Mouse (Mus musculus) intestine, embryonic 15.5 days (tissue): ENCODE measurements at regions not wholly inside any gene's neighbourhood (a gene's known extent, or its start where the extent isn't known, plus 50 kb on each side); places are given as distances from the start of the nearest gene placed in this dataset.
A peak's percentile ranks its signal among the peaks of the same experiment; 100 is the strongest.

ENCODE experiments used
- ATAC-seq: fragments of 200-750 bp; cut with Nextera tagmentation; 2 replicates; pipeline ENCODE4 v1.8.0; 2017; ENCODE audit warnings: moderate TSS enrichment, moderate library complexity
- H3K27ac ChIP-seq: fragments of 300-500 bp; sonication (generic); 2 replicates; pipeline ENCODE4 v1.5.1; 2015; ENCODE audit warnings: mild to moderate bottlenecking, inconsistent platforms
- H3K27me3 ChIP-seq: fragments of 300-500 bp; sonication (generic); replicated peaks from 2 replicates; pipeline ENCODE4 v1.6.1; 2015; ENCODE audit warnings: inconsistent platforms
- H3K36me3 ChIP-seq: fragments of 300-500 bp; sonication (generic); 2 replicates; pipeline ENCODE4 v1.6.1; 2015; ENCODE audit warnings: inconsistent platforms
- H3K4me1 ChIP-seq: fragments of 300-500 bp; sonication (generic); replicated peaks from 2 replicates; pipeline ENCODE4 v1.6.1; 2015; ENCODE audit warnings: inconsistent platforms
- H3K4me2 ChIP-seq: fragments of 300-500 bp; sonication (generic); replicated peaks from 2 replicates; pipeline ENCODE4 v1.6.1; 2015; ENCODE audit warnings: mild to moderate bottlenecking, inconsistent platforms
- H3K4me3 ChIP-seq: fragments of 300-500 bp; sonication (generic); replicated peaks from 2 replicates; pipeline ENCODE4 v1.5.1; 2015; ENCODE audit warnings: inconsistent platforms
- H3K9ac ChIP-seq: fragments of 300-500 bp; sonication (generic); 2 replicates; pipeline ENCODE4 v1.6.1; 2015; ENCODE audit warnings: inconsistent platforms
- H3K9me3 ChIP-seq: fragments of 300-500 bp; sonication (generic); 2 replicates; pipeline ENCODE4 v1.6.1; 2016; ENCODE audit warnings: inconsistent platforms
- WGBS: fragments of 180-500 bp; shearing (Covaris S2); methylation state at CpG from one replicate; pipeline ENCODE4 v1.1.7; 2015; 5-methylcytosine and 5-hydroxymethylcytosine counted together

DNA sequence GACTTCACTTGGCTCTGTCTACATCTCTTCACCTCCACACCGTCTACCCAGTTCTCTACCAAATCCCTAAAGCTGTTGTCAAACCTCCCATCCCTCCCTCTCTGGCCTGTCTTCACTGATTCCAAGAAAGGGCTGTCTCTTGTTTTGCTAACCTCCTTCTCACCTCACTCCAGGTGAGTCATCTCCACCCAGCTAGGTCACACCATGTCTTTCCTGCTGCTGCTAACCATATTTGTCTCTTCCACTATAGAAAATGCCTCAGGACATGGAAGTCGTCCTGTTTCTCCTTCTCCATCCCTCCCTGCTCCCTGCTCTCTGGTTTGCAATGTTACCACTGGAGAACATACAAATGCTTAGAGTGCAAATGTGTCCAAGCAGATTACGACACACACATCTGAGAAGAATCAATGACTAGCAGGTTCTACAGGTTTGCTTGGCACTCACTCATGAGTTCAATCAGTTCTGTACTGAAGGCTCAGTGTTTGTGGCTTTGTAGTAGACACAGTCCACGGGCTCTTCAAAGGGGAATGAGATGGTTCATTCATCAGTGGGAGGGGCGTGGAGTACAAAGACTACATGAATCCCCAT is 424.1 kb downstream of the Fgf9 start:
- no peak for ATAC-seq
- no peaks in the 10 kb centered on the region for H3K36me3 ChIP-seq

DNA sequence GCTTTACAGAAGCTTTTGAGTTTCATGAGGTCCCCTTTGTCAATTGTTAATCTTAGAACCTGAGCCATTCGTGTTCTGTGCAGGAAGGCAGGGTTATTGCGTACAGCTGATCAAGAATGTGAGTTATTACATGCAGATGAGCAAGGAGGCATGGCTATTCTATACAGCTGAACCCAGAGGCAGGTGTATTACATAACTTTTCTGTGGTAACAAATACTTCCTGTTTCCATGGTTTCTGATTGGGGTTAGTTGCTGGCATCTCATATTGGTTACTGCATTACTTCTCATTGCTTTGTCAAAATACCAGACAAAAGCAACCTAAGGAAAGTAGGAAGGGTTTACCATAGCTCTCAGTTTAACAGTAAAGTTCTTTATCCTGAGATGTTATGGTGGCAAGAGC is 421.8 kb downstream of the Fgf9 start:
- Histone ChIP-seq H3K27ac (no peak overlapping the region), H3K4me2 (no peak overlapping the region), H3K36me3 (no peaks in the 10 kb centered on the region), H3K27me3 (no peaks in the 10 kb centered on the region), H3K9ac (no peak overlapping the region), H3K4me3 (no peak overlapping the region), H3K9me3 (no peaks in the 10 kb centered on the region), H3K4me1 (no peaks in the 10 kb centered on the region)
- no peak for ATAC-seq
- 77% methylated on average over 2 of the region's 2 CpGs for WGBS

More for the DNA sequence above, 424.1 kb downstream of the Fgf9 start:
- no peak overlapping the region for H3K4me2 ChIP-seq
- H3K27me3 ChIP-seq: no peaks in the 10 kb centered on the region
- H3K9ac ChIP-seq: no peak overlapping the region
- WGBS: 82% methylated on average over 5 of the region's 5 CpGs
- 0 out of 2 replicates have a peak, but pooled peaks cover 3% of the 10 kb centered on the region for H3K4me1 ChIP-seq
- H3K4me3 ChIP-seq: no peak overlapping the region
- no peaks in the 10 kb centered on the region for H3K9me3 ChIP-seq
- H3K27ac ChIP-seq: no peak overlapping the region

DNA sequence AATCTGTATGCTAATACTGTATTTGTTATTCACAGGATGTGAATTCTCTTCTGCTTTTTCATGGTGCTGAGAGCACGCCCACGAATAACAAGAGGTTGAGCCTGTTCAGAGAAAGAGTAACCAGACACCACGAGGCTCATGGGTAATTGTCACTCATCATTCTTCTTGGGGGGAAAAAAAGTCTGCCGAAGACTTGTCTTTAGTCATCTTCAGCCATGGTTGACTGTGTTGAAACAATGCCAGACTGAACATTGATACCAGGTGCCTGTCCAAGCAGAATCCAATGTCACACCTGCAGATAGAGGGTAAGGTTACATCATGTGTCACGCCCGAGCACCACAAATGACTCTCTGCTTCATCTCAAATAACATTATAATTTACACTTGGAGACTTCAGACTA is 418.5 kb downstream of the Fgf9 start:
- H3K4me3 ChIP-seq: no peak overlapping the region
- no peaks in the 10 kb centered on the region for H3K4me1 ChIP-seq
- H3K27ac ChIP-seq: no peak overlapping the region
- no peaks in the 10 kb centered on the region for H3K27me3 ChIP-seq
- H3K36me3 ChIP-seq: no peaks in the 10 kb centered on the region
- no peak overlapping the region for H3K4me2 ChIP-seq
- H3K9me3 ChIP-seq: no peaks in the 10 kb centered on the region
- 83% methylated on average over 6 of the region's 6 CpGs for WGBS
- ATAC-seq: no peak
- H3K9ac ChIP-seq: no peak overlapping the region

DNA sequence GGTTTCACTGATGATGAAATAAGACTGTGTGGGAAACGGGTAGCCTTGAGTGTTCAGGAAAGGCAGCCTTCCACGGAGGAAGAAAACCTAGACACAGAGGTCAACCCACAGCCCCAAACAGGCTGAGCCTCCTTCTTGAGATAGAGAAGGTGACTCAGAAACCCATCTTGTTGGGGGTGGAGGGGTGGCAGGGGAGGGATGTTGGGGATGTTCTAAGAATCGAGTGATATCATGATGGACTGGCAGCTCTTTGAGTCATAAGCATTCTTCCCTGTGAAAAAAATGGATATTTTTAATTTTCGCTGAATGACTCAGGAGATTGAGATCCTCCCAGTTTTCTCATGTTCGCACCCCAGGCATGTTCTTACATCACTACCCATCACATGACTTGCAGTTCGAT is 417.5 kb downstream of the Fgf9 start:
- H3K4me1 ChIP-seq: no peaks in the 10 kb centered on the region
- WGBS: 93% methylated on average over 6 of the region's 6 CpGs
- H3K9ac ChIP-seq: no peak overlapping the region
- no peak for ATAC-seq
- no peaks in the 10 kb centered on the region for H3K36me3 ChIP-seq
- no peak overlapping the region for H3K4me3 ChIP-seq
- H3K27me3 ChIP-seq: no peaks in the 10 kb centered on the region
- H3K9me3 ChIP-seq: no peaks in the 10 kb centered on the region
- no peak overlapping the region for H3K4me2 ChIP-seq
- no peak overlapping the region for H3K27ac ChIP-seq

DNA sequence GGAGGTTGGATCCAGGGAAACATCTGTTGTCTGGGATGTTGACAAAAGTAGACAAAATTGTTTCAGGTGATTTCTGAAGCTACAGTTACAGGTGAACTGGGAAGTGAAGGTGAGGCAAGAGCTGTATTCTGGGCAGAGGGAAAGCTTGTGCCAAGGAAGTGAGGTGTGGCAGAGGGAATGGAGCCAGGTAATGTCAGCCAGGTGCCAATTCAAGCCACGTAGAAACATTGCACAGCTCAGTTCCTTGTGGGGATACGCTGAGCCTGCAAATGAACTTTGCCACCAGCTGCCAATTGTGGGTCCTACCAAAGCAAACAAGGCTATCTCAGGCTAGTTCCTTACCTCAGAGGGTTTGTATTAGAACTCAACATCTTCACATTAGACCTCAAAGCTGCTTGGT is 410.1 kb downstream of the Fgf9 start:
- Histone ChIP-seq H3K36me3 (no peaks in the 10 kb centered on the region), H3K9me3 (no peaks in the 10 kb centered on the region), H3K27ac (no peak overlapping the region), H3K4me1 (no peaks in the 10 kb centered on the region), H3K4me3 (no peak overlapping the region), H3K4me2 (no peak overlapping the region), H3K9ac (no peak overlapping the region), H3K27me3 (no peaks in the 10 kb centered on the region)
- no peak for ATAC-seq
- WGBS: 84% methylated on average over 2 of the region's 2 CpGs

DNA sequence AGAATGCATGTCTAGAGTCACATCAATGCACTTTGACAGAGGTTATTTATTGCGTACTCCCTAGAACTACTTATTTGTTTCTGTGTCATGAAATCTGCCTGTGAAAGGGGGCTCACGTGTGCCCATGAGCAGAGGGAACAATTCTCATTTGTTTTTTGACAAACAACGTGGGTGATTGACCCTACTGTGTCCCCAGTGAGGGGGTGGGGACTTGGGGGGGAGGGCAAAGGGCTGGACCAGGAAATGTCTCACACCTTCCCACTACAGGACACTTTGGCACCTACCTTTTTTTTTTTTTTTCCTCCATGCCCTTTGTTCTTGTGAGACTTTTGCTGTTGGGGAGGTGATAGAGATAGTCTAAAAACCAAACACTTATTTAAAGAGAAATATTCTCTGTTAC is 400.3 kb downstream of the Fgf9 start:
- no peaks in the 10 kb centered on the region for H3K4me1 ChIP-seq
- no peaks in the 10 kb centered on the region for H3K36me3 ChIP-seq
- no peaks in the 10 kb centered on the region for H3K27me3 ChIP-seq
- no peak overlapping the region for H3K9ac ChIP-seq
- no peaks in the 10 kb centered on the region for H3K9me3 ChIP-seq
- WGBS: 52% methylated on average over 3 of the region's 3 CpGs
- no peak overlapping the region for H3K4me2 ChIP-seq
- ATAC-seq: no peak
- H3K27ac ChIP-seq: no peak overlapping the region
- no peak overlapping the region for H3K4me3 ChIP-seq

DNA sequence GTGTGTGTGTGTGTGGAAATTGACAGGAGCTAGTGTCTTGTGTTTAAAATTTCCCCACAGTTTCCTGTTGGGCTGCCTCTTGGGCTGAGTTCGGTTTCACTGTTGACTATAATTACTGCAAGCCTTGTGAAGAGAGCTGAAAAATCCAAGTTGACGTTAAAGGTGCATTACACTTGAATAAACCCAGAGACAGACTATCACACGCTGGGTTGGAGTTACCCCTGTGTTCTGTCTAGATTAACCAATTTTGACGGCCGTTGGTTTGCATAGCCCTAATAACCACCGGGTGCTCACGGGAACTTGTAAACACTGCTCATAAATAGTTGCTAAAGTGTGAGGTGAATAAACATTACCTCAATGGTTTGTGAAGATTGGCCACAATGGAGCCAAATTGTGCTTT is 398.1 kb downstream of the Fgf9 start:
- no peak overlapping the region for H3K9ac ChIP-seq
- H3K27ac ChIP-seq: no peak overlapping the region
- WGBS: 40% methylated on average over 7 of the region's 7 CpGs
- no peaks in the 10 kb centered on the region for H3K27me3 ChIP-seq
- no peaks in the 10 kb centered on the region for H3K9me3 ChIP-seq
- no peak for ATAC-seq
- H3K4me2 ChIP-seq: no peak overlapping the region
- H3K4me1 ChIP-seq: no peaks in the 10 kb centered on the region
- no peak overlapping the region for H3K4me3 ChIP-seq
- H3K36me3 ChIP-seq: no peaks in the 10 kb centered on the region

DNA sequence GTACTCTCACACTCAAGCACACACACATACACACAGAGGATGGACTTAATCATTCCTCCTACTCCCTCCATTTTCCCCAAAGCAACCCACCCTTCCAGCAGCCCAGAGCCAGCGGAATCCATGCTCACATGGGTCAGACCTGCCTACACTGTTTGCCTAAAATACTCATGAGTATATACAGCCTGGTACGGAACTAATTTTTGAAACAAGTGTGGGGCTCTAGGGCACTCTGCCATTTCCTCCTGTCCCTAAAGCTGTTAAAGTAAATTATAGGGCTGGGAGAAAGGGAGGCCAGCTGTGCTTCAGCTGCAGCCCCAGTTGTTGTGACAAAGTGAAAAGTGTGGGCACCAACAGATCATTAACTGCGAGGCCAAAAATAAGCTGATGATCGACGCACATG is 397.5 kb downstream of the Fgf9 start:
- H3K4me3 ChIP-seq: no peak overlapping the region
- no peak overlapping the region for H3K4me2 ChIP-seq
- no peaks in the 10 kb centered on the region for H3K27me3 ChIP-seq
- no peak overlapping the region for H3K27ac ChIP-seq
- no peaks in the 10 kb centered on the region for H3K4me1 ChIP-seq
- no peaks in the 10 kb centered on the region for H3K9me3 ChIP-seq
- no peaks in the 10 kb centered on the region for H3K36me3 ChIP-seq
- ATAC-seq: no peak
- no peak overlapping the region for H3K9ac ChIP-seq
- WGBS: 42% methylated on average over 5 of the region's 5 CpGs

DNA sequence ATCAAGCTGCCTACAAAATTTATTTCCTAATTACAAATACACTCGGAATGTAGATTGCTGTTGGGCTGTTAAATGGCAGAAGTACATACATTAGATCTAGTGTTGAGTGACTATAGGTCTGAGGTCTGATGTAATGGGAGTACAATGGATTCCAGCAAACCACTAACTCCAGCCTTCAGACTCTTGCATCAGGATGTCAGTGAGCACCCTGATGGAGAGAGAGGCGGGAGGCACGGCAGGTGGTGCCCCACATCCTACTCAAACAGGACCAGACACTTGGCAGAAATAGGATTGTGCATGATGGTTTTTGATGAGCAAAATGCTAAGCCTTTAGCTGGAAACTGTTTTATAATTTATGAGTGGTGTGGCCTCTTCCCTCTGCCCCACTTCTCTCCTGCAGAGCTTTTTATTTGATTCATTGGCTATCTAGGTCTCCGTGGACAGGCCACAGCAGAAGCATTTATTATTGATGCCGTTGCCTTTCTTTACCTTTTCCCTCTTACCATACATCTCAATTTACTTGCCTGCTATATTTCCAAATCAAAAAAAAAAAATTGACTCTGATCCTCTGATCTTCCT is 376.5 kb downstream of the Fgf9 start:
- no peak overlapping the region for H3K4me3 ChIP-seq
- H3K36me3 ChIP-seq: no peaks in the 10 kb centered on the region
- H3K9ac ChIP-seq: no peak overlapping the region
- no peak overlapping the region for H3K27ac ChIP-seq
- H3K4me2 ChIP-seq: no peak overlapping the region
- no peaks in the 10 kb centered on the region for H3K9me3 ChIP-seq
- no peaks in the 10 kb centered on the region for H3K4me1 ChIP-seq
- ATAC-seq: no peak
- 78% methylated on average over 5 of the region's 5 CpGs for WGBS
- no peaks in the 10 kb centered on the region for H3K27me3 ChIP-seq

DNA sequence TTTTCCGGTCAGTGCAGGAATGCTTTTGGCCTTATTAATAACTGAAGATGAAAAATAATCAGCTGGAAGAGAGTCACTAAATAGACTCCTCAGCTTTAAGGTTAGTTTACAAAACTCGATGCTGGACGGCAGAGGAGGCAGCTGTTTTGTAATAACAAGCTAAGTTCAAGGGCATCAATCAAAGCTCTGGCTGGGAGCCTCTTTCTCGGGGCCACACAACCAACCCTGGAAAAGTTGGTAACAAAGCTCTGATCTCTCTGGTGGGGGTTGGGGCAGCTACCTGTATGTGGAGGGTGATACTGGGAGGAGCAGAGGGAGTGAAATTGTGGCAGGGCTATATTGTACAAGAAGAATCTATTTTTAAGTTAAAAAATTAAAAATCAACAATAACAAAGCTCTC is 374.1 kb downstream of the Fgf9 start:
- no peak overlapping the region for H3K27ac ChIP-seq
- H3K9ac ChIP-seq: no peak overlapping the region
- H3K4me2 ChIP-seq: no peak overlapping the region
- 36% methylated on average over 4 of the region's 4 CpGs for WGBS
- no peaks in the 10 kb centered on the region for H3K9me3 ChIP-seq
- no peaks in the 10 kb centered on the region for H3K4me1 ChIP-seq
- H3K27me3 ChIP-seq: no peaks in the 10 kb centered on the region
- H3K36me3 ChIP-seq: no peaks in the 10 kb centered on the region
- no peak for ATAC-seq
- H3K4me3 ChIP-seq: no peak overlapping the region

DNA sequence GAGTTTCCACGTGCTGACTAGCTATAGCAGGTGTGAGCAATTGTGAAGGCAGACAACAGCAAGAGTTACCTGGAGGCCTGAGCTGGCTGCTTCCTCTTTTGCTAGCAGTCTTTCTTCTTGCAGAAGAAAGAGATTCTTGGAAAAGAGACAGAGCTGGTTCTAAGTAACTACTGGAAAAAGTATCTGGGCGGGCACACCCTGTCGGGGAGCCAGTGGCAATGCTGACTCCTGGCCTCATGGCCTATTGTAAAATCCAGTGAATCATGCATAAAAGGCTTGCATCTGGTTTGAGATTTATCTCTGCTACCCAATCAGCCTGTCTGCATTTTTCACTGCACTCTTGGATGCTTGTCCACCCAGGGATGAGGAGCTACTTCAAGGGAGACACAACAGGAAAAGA is 372.2 kb downstream of the Fgf9 start:
- Histone ChIP-seq H3K27me3 (no peaks in the 10 kb centered on the region), H3K9ac (no peak overlapping the region), H3K4me2 (no peak overlapping the region), H3K4me3 (no peak overlapping the region), H3K4me1 (no peaks in the 10 kb centered on the region), H3K27ac (no peak overlapping the region), H3K9me3 (no peaks in the 10 kb centered on the region), H3K36me3 (no peaks in the 10 kb centered on the region)
- ATAC-seq: no peak
- WGBS: 85% methylated on average over 3 of the region's 3 CpGs

DNA sequence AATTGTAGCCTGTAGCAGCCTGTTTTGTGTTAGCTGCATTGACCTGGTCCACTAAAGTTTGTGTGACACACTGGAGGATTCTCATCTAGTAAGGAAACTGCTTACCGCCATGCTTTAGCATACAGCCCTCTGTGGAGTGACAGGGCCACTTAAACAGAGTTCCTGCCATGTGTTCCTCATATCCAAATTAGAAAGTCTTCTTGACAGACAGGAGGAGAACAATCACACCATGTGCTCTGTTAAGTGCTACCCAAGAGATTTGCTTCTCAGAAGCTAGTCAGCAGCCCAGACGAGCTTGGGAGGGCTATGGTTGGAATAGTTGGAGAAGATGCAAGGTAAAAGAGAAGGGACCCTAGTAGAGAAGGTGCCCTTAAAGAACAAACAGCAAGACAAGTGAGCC is 369.6 kb downstream of the Fgf9 start:
- Histone ChIP-seq H3K4me3 (no peak overlapping the region), H3K9ac (no peak overlapping the region), H3K4me2 (no peak overlapping the region), H3K36me3 (no peaks in the 10 kb centered on the region), H3K9me3 (no peaks in the 10 kb centered on the region), H3K4me1 (no peaks in the 10 kb centered on the region), H3K27ac (no peak overlapping the region), H3K27me3 (no peaks in the 10 kb centered on the region)
- no peak for ATAC-seq
- 80% methylated on average over 2 of the region's 2 CpGs for WGBS

DNA sequence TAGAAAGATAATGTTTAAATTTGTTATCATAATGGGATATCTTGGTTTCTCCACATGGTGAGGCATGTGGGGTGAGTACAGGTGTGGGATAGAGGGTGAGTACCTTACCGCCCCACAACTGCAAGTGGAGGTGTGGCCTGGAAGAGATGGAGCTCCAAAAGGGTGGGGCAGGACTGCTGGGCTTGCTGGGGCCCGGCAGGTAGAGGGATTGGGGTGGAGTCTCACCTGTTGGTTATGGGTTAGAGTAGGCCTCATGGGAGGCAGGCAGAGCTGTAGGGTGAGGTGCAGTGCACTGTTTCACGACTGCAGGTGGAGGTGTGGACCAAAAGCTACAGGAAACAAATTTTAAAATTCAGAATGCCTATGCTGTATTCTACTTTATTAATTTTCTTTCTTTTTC is 365.7 kb downstream of the Fgf9 start:
- no peaks in the 10 kb centered on the region for H3K4me1 ChIP-seq
- no peak overlapping the region for H3K4me3 ChIP-seq
- H3K9me3 ChIP-seq: no peaks in the 10 kb centered on the region
- H3K4me2 ChIP-seq: no peak overlapping the region
- no peak overlapping the region for H3K27ac ChIP-seq
- no peaks in the 10 kb centered on the region for H3K27me3 ChIP-seq
- 73% methylated on average over 3 of the region's 3 CpGs for WGBS
- H3K9ac ChIP-seq: no peak overlapping the region
- H3K36me3 ChIP-seq: no peaks in the 10 kb centered on the region
- ATAC-seq: peak; percentile 67
